Mouse (Mus musculus) T-helper 2 cell (primary cell): ENCODE measurements at regions not wholly inside any gene's neighbourhood (a gene's known extent, or its start where the extent isn't known, plus 50 kb on each side); places are given as distances from the start of the nearest gene placed in this dataset.

Source experiments
- in situ Hi-C: fragments of 300-600 bp; cut with MboI, MseI; formaldehyde crosslinking; loops from one replicate; pipeline ENCODE4 v1.15.1; 2025; ENCODE audit warnings: high pct_unique_total_duplicates

DNA sequence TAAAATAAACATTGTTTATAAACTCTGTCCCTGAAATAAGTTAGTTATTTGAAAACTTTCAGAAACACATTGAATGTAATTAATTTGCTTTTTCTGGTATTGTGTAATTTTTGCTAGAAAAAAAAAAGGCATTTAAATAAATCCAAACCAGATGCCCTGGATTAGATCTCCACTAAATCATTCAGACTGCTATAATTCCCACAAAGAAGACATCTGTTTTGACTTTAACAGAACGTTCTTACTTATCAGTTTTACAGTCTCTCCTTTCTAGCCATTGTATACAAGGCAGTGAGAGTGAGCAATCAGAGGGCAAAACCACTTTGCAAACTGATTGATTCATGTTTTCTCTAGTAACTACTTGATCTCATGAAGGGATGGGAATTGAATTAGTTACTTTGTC, 478.8 kb downstream of the Slitrk6 start:
- in situ Hi-C loops, result no loop called here

DNA sequence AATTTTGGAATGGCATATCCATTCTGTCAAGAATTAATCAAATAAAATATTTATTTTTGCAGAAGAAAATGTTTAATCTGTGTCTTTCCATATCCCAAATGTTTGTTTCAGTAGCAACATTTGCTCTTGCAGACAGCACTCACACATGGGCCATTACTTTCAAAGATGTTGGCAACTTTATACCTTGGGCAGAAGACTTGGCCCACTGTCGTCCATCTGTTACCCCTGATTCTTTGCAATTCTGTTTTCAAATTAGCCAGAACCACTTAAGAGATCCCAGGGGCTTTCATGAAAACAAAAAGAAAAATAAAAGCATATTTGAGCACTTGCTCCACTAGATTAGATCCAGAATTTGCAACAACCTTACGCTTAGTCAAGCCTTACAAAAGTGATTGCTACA, 483.7 kb downstream of the Slitrk6 start:
- in situ Hi-C loops, result no loop called here

DNA sequence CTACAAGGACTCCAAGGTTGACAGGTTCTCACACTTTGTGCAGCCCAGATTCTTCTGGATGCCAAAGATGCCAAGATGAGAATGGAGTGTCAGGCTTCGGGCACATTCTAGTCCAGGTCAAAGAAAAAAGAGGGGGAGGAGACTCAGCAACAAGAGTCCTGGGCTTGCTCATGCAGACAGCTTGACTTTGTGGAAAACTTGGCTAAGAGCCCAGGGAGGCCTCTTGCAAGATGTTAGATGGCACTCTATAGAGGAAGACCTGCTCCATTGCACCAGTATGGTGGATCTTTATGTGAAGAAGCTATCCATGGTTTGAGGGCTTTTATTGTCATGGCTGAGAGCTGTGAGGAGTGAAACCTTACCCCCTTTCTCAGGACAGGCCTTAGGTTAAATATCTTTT, 510.5 kb downstream of the Slitrk6 start:
- in situ Hi-C loops, result no loop called here

DNA sequence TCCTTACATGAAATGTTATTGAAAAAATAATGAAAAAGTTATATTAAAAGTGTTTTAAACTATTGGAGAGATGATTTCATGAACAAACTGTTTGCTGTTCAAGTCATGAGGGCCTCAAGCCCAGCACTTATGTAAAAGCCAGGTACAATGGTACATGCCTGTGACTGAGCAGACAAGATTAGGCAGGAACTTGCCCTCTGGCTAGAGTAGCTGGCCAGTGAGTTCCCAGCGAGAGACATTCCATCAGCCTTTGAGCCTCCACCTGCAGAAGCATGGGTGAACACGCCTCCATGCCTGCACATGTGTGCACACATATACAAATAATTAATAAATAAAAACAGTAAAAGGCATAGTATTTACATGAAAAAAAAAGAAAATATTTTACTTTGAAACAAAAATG, 511.4 kb downstream of the Slitrk6 start:
- in situ Hi-C loops, result no loop called here

DNA sequence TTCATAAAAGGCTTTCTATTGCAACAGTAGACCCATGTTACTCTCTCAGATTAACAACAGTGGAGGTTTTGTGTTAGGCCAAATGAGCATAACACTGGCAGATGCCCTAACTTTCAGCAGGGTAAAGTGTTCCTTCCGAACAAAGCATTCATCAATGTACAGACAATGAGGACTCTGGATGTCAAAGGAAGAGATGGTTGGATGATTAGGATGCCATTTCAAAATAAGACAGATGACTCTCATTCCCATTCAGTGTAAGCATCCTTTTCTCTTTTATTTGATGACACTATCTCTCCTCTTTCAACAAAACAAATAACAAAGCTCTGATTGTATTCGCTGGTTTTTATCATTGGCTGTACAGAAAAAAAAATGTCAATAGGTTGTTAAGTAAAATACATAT, 516.1 kb downstream of the Slitrk6 start:
- in situ Hi-C loops, result no loop called here

DNA sequence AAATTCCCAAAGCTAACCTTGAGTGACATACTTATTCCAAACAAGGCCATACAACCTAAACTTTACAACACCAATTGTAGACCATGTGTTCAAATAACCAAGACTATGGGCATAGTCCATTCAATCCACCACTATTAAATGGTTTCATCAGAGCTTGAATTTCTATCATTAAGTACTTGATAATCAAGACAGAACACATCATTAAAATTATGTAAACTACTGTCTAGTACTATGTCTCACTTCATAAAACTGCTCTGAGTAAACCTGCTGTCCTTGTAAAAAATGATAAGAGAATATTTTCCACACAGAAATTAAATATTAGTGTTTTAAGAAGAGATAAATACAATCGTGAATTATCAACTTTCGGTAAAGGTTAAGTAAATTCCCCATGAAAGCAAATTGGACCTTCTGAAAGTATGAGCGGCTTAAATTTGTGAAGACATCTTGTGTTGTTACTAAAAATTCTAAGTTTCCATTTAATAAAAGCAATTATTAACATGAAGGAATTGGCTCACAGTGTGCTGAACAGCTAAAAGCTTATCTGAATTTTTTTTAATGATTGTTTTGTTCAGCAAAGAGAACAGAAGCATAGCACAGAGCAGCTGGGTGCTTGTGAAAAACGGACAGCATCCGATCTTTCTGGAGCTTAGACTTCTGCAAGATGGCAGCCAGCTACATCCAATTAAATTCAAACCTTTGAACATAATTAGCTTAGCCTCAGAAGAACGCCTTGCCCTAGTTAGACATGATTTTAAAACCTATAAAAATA, 530.1 kb downstream of the Slitrk6 start:
- in situ Hi-C loops, result no loop called here

DNA sequence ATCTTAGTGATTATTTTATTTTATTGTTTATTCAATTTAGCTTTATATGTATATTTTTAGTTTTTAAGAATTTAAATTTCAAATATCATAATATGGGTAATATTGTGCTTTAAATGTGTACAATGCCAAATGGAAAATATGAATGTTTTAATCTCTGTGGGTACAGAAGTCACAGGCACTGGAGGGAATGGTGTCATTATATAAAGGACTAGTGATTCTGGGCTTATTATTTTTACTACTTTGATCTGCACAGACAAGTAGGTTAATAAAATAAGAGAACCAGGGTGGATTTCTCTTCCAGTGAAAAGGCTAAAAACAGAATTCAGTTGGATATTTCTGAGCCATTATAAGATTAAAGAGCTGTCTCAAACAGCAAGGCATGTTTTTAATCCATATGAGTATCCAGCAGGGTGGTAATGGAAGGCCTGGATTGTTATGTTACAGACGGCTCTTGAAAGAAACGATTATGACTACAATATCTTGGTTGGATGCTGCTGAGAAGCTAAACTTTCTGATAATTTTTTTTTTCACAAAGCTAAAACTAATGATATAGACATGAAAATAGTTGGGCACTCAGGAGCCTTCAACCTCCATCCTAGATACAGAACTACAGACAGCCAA, 563.9 kb downstream of the Slitrk6 start:
- in situ Hi-C loops, result no loop called here

DNA sequence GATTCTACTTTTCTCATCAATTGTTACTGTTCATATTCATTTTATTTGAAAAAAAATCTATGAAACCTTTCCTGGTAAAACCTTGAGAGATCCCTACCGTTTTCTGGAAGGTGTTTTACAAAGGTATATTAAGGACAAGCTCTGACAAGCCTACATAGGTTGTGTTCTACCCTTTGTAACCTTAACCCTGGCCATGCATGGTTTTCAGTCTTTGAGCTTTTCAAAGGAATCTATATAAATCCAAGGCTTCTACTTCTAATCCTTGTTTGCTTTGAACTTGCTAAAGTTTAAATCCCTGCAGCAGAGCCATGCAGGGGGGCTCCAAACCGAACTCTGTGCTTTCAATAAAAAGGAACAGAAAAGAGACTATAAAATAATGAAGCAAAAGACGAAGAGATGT, 564.5 kb downstream of the Slitrk6 start:
- in situ Hi-C loops, result no loop called here

DNA sequence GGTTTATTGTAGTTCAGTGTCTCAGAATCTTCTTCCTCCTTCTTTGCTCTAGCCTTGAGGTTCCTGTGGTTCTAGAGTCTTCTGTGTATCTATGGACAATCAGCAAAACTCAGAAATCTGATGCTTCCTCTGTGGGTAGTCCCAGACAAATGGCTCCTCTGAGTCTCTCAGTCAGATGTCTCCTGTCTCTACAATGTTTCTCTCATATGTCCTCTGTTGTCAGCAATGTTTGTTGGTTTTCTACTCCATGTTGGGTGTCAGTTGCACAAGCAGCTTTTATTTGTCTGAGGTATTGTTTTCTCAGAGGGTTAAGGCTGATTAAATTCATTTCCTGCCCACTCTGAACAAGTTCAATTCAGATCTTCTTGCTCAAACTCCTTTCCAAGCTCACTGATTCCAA, 575.8 kb downstream of the Slitrk6 start:
- in situ Hi-C loops, result no loop called here

DNA sequence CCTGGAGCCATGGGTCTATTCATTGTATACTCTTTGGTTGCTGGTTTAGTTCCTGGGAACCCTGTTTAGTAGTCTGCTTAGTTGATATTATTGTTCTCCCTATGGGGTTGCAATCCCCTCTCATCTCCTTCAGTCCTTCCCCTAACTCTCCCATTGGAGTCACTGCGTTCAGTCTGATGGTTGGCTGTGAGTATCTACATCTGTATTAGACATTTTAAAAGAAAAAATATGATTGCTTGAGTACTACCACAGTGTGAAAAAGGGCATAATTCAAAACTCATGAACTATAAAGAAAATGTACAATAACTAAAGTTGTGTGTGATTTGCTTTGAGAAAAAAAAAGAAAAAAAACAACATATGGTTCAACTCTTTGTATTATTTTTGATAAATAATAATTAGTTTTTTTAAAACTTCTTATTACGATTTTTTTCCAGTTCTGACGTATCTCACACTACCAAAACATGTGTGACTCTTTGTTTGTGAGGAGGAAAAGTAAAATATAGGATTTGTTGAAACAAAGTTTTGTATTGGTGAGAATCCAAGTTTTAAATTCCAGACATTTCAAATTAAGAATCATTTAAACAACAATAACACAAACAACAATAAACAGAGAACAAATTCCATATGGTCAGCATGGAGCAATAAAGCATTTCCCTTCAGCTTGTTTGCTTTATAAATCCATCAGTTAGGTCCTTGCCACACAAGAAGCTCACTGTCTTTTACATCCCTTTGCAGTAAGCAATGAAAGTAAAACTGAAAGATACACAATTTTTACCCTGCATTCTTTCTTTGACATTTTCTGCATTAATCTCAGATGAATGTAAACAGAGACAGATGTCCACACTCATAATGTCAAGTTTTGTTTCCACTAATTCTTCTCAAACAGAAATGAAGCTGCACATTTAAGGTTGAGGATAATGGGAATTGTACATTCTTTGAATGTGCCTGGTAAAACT, 583.5 kb downstream of the Slitrk6 start:
- in situ Hi-C loops, result no loop called here

DNA sequence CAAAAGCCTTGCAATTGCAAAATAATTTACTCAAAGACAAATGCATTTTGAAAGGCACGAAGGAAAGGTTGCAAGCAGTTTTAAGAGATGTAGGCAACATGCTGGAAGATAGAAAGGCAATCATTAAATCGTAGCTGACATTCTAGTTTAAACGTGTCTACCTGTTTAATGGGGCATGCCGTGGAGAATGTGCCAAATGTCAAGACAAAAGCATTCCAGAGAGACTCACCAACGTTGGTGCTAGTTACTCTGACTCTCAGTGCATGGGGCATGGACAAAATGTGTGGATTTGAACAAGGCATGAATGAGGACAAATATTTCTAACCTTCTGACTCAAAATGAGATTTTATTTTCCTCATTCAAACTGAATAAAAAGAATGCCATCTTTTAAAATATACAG, 586.3 kb downstream of the Slitrk6 start:
- in situ Hi-C loops, result no loop called here

DNA sequence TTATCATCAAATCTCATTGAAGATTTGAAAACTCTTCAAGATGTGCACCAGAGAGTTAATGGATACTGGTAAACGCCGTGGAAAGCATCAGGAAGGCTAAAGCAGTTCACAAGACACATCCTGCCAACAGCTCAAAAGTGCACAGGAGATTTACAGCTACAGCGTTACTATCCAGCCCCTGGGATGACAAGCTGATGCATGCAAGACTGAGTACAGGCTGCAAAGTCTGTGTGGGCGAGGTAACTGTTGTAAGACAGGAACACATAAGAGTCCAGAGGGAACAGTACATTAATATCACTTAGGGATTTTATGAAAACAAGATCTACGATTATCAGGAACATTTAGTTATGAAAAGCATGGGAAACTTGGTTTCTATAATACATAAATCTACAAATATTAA, 626.7 kb downstream of the Slitrk6 start:
- in situ Hi-C loops, result no loop called here

DNA sequence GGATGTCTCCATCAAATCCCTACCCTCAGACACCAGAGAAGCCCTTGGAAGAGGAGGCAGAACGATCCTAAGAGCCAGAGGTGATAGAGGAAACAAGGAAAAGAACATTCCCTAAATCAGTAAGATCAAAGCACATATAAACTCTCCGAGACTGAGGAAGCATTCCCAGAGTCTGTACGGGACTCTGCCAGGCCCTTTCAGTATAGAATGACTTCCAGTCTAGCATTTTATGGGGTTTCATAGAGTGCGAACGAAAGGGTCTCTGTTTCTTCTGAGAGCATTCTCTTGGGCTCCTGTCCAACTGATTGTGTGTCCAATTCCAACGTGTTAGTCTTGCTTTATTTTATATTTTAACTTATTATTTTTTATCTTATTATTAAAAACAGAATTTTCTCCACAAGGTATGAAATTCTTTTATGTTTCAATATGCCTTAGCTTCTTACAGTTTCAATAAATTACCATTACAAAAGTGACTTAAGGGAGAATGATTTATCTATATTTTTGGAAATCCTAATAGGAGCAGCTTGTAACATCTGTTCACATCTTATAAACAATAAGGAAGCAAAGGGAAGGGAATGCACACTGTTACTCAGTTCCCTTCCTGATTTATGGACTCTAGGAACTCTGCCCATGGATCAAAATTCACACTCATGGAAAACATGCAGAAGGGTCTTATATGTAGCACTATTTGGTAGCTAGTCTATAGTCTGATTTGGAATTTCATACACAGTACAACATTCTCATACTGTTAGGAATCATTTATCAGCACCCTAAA, 628.8 kb downstream of the Slitrk6 start:
- in situ Hi-C loops, result no loop called here

DNA sequence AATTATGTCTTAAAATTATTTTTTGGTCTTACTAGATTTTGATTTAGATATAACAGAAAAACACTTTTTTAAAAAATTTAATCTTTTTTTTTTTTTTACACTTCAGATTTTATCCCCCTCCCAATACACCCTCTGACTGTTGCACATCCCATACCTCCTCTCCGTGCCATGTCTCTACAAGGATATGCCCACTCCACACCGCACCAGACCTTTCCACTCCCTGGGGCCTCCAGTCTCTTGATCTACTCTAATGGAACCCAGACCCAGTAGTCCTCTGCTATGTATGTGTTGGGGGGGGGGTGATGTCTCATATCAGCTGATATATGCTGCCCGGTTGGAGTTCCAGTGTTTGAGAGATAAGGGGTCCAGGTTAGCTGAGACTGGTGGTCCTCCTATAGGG, 632.2 kb downstream of the Slitrk6 start:
- in situ Hi-C loops, result no loop called here

DNA sequence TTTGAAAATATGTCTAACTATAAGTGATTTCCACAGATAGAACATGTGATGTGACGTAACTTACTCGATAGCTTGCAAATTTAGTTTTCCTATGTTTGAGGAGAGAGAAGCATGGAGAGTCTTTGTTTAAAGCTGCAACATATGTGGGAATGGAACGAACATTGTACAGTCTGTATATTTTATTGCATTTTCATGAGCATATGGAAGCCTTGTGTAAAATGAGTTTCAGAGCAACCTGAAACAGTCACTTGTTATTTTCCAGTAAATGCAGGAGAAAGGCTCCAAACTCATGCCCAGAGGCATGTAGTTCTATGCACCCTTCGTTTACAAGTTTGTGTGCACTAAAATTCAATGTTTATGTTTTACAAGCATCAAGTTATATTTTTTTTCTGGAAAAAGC, 639.4 kb downstream of the Slitrk6 start:
- in situ Hi-C loops, result no loop called here

DNA sequence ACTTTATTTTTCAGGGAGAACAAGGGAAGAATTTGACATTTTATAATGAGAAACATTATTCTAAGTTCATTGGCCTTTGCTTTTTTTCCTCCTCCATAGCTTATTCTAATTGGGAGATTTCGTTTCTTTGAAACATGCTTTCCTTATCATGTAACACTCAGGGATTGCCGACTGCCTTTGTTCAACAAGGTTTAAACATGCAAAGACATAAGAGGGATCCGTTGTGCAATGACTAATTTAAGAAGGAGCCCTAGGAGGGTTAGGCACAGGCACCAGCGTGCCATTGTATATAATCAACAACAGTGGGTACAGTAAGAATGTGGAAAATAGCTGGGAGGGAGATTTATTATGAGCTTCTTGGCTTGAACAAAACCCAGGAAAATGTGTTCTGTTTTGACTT, 654.1 kb downstream of the Slitrk6 start:
- in situ Hi-C loops, result no loop called here

DNA sequence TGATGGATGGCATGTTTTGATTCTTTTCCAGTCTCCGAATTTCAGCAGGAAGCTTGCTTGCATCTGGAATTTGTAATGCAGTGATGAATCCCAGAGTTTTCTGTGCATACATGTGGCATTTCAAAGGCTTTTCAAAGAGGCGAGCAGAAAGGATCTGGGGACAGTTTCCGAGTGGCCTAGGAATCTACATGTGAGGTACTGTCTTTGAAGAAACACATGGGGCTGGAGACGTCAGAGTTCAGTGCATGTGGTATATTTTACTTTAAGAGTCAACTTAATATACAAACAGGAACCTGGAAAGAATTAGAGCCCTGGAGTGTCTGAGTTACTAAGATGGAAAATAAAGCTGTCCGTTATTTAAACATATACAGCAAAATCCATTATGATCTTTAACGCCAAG, 676.6 kb downstream of the Slitrk6 start:
- in situ Hi-C loops, result no loop called here

DNA sequence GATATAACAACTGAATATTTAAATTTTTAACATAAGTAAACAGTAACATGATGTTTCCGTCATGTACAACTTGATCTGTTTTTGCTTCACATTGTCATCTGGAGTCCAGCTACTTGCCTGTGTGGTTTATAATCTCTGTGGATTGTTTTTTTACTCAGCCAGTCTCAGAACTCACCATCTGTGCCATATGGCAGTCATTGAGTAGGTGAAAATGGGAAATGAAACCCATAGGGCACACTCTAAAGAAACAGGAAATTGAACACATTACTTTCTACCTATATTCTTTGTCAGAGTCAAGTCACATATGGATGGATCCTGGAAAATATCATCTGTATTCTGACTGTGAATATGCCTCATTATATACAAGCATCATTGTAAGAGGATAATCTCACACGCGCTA, 707.2 kb downstream of the Slitrk6 start:
- in situ Hi-C loops, result loop anchor here (10.0 kb wide), 2 partner anchors 47 to 163 kb away; no protein-coding TSS in a partner anchor

DNA sequence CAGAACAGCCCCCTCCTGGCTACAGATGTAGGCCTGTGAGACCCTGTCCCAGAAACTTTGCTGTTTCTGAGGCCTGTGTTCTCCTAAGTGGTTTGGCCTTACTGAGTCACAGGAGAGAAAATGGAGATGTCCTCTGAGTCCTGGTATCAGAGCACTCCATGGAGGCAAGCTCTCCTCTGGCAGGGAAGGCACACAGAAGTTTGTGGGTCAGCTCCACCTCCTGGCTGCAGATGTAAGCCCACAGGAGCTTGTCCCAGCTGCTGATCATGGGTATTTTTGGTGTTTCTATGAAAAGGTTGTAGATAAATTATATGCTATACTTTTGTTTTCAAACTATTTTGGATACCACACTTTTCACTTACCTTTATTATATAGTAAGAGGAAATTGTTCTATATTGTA, 711.7 kb downstream of the Slitrk6 start:
- in situ Hi-C loops, result loop anchor here (10.0 kb wide), 2 partner anchors 52 to 158 kb away; no protein-coding TSS in a partner anchor

DNA sequence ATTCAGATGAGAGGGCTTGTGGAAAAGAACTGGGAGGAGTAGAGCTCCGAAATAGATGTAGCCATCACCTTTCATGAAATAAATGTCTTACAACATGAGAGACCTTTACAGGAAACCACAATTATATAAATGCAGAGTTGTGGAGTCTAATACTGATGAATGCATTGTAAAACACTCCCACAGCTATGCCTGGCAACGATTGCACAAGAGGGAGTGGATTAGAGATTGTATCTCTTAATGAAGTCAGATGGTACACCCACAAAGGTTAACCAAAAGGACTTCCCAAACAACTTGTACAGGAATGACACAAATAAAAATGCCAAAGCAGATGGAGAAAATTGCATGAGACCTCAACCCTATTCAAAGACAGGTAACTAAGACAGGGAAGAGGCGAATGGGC, 733.1 kb downstream of the Slitrk6 start:
- in situ Hi-C loops, result no loop called here

DNA sequence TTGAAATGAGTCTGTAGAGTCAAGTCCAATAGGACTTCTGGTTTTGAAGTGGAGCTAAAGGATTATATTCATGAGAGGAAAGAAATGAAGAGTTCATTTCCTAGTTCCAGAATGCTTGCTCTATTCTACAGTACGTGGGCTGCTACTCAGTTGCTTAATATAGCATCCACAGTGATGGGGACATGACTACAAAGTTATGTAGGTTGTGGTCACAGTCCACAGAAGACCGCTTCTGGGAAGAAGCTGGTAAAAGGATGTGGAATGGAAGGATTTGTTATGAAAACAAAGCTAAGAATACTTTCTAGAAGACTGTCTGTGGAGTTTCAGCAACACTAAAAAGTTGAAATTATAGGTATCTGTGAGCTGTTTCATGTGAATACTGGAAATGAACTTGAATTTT, 739.8 kb downstream of the Slitrk6 start:
- in situ Hi-C loops, result no loop called here

DNA sequence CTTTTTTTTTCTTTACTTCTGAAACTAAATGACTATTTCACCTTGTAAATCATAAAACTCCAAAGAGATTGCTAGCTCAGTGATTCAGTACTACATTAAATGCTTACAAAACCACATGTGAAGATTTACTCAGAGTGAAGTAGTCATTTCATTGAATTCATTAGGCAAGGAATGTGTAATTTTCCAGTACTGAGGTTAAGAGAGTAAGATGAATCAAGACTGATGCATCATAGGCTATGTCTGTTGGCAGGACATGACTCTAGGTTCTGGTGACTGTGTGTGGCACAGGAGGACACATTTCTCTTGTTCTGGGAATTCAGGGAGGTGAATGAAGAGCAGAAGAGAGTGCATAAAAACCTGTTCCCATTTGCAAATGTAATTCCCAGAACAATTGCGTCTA, 741.7 kb downstream of the Slitrk6 start:
- in situ Hi-C loops, result no loop called here
